Mouse (Mus musculus) kidney, adult 18-20 months (tissue): ENCODE data around the gene Maf.

Experiments used
- DNase-seq: peaks from one replicate; pipeline ENCODE4 v3.0.0; 2021

Gene Maf

GRCm38 (mm10) chr8:115705591-115706110 is 1.9 kb downstream of the Maf start:
- peak; percentile 64 for DNase-seq

GRCm38 (mm10) chr8:115703056-115703455 is 4.5 kb downstream of the Maf start:
- DNase-seq, result no peak

GRCm38 (mm10) chr8:115701001-115701400 is 6.6 kb downstream of the Maf start:
- DNase-seq, result no peak

GRCm38 (mm10) chr8:115699151-115699550 is 8.4 kb downstream of the Maf start:
- no peak for DNase-seq

GRCm38 (mm10) chr8:115697410-115697809 is 10.2 kb downstream of the Maf start:
- DNase-seq, result no peak

- no peak for DNase-seq
Observed at GRCm38 (mm10) chr8:115696661-115697060, 10.9 kb downstream of the Maf start.

GRCm38 (mm10) chr8:115687349-115687748 is 20.2 kb downstream of the Maf start:
- DNase-seq, result no peak

- no peak for DNase-seq
Observed at GRCm38 (mm10) chr8:115683309-115683708, 24.3 kb downstream of the Maf start.

- no peak for DNase-seq
Observed at GRCm38 (mm10) chr8:115679539-115679938, 28.1 kb downstream of the Maf start.

GRCm38 (mm10) chr8:115664866-115665265 is 42.7 kb downstream of the Maf start:
- no peak for DNase-seq

GRCm38 (mm10) chr8:115650110-115650521 is 57.5 kb downstream of the Maf start:
- DNase-seq, result no peak

- DNase-seq, result no peak
Observed at GRCm38 (mm10) chr8:115645139-115645538, 62.5 kb downstream of the Maf start.

- no peak for DNase-seq
Observed at GRCm38 (mm10) chr8:115641936-115642335, 65.7 kb downstream of the Maf start.

GRCm38 (mm10) chr8:115639951-115640350 is 67.6 kb downstream of the Maf start:
- no peak for DNase-seq

- DNase-seq, result no peak
Observed at GRCm38 (mm10) chr8:115636751-115637150, 70.8 kb downstream of the Maf start.
